ENCODE assay signal across 8 mouse cellular contexts in genomic region chr12:100201838-100202237, GRCm38 (mm10). TPM values are rescaled to one million over a fixed set of nuclear protein-coding genes. Genes with fewer than 3 reads are reported as not detected.
A peak's percentile ranks its signal among the peaks of the same experiment; 100 is the strongest.
DNase-seq lines count a peak whose midpoint lies in the region; ATAC-seq and TF ChIP-seq lines count a peak whose summit lies in the region.

No protein-coding gene starts in this region.

- peaks cover 34% of the 10 kb centered on the region for H3K4me1 ChIP-seq in embryonic facial prominence, embryonic 13.5 days
- peaks cover 10% of the 10 kb centered on the region for H3K4me1 ChIP-seq in heart, adult 2 months (ENCODE audit: control insufficient read depth, insufficient read depth, low read length)
- peaks cover 5% of the 10 kb centered on the region; the same call in 1 of the 2 replicates for H3K4me1 ChIP-seq in kidney, adult 2 months (ENCODE audit: control insufficient read depth, insufficient read depth, low read length)
- peaks cover 33% of the 10 kb centered on the region for H3K4me1 ChIP-seq in limb, embryonic 13.5 days
- H3K4me1 ChIP-seq in midbrain, embryonic 15.5 days = peaks cover 35% of the 10 kb centered on the region

- peak overlapping the region; percentile 94 for H3K4me2 ChIP-seq in embryonic facial prominence, embryonic 13.5 days
- peak overlapping the region; percentile 96 for H3K4me2 ChIP-seq in limb, embryonic 13.5 days (replicated peaks)
- H3K4me2 ChIP-seq in midbrain, embryonic 15.5 days = peak overlapping the region; percentile 75

- peaks cover 8% of the 10 kb centered on the region for H3K79me2 ChIP-seq in heart, adult 2 months (replicated peaks; ENCODE audit: control insufficient read depth, insufficient read depth, low read length)

- no peaks in the 10 kb centered on the region for H3K27me3 ChIP-seq in embryonic facial prominence, embryonic 13.5 days
- no peaks in the 10 kb centered on the region for H3K27me3 ChIP-seq in heart, adult 2 months (ENCODE audit: control insufficient read depth, insufficient read depth, low read length)
- H3K27me3 ChIP-seq in kidney, adult 2 months (replicated peaks; ENCODE audit: control insufficient read depth, insufficient read depth, low read length) = no peaks in the 10 kb centered on the region
- no peaks in the 10 kb centered on the region for H3K27me3 ChIP-seq in limb, embryonic 13.5 days
- H3K27me3 ChIP-seq in midbrain, embryonic 15.5 days (replicated peaks) = no peaks in the 10 kb centered on the region

- no peaks in the 10 kb centered on the region for H3K9me3 ChIP-seq in embryonic facial prominence, embryonic 13.5 days
- H3K9me3 ChIP-seq in limb, embryonic 13.5 days = no peaks in the 10 kb centered on the region
- no peaks in the 10 kb centered on the region for H3K9me3 ChIP-seq in midbrain, embryonic 15.5 days

- TF ChIP-seq EP300 in heart, adult 2 months (IDR thresholded peaks at IDR 0.05; ENCODE audit: insufficient read depth, low read depth, low read length) = peak; percentile 98

- H3K9ac ChIP-seq in embryonic facial prominence, embryonic 13.5 days = no peak overlapping the region; the same call in 1 of the 2 replicates
- no peak overlapping the region for H3K9ac ChIP-seq in heart, adult 2 months (ENCODE audit: low read depth, low read length)
- no peak overlapping the region for H3K9ac ChIP-seq in limb, embryonic 13.5 days
- H3K9ac ChIP-seq in midbrain, embryonic 15.5 days = peak overlapping the region; percentile 97; the same call in 1 of the 2 replicates

- no peak overlapping the region for H3K27ac ChIP-seq in embryonic facial prominence, embryonic 13.5 days
- peak overlapping the region; percentile 96 for H3K27ac ChIP-seq in heart, adult 2 months
- no peak overlapping the region for H3K27ac ChIP-seq in kidney, adult 2 months (ENCODE audit: insufficient read depth, low read depth, low read length)
- H3K27ac ChIP-seq in limb, embryonic 13.5 days = no peak overlapping the region
- H3K27ac ChIP-seq in midbrain, embryonic 15.5 days = peak overlapping the region; percentile 70

- H3K4me3 ChIP-seq in embryonic facial prominence, embryonic 13.5 days = peak overlapping the region; percentile 85
- H3K4me3 ChIP-seq in heart, adult 2 months = peak overlapping the region; percentile 94
- no peak overlapping the region for H3K4me3 ChIP-seq in kidney, adult 2 months (ENCODE audit: insufficient read depth, low read depth, low read length)
- peak overlapping the region; percentile 99 for H3K4me3 ChIP-seq in limb, embryonic 13.5 days
- H3K4me3 ChIP-seq in midbrain, embryonic 15.5 days = peak overlapping the region; percentile 96

- DNase-seq in 416B (ENCODE audit: low read depth) = peak; percentile 98
- DNase-seq in adrenal gland, postnatal 4 days (ENCODE audit: low spot score in 2 of 2) = peak; percentile 65 to 81
- peak; percentile 89 to 93 for DNase-seq in heart, adult 2 months
- DNase-seq in kidney, adult 2 months = peak; percentile 97
- DNase-seq in spleen, adult 18-20 months = peak; percentile 80 to 85

- peak; percentile 29; the same call in 1 of the 2 replicates for TF ChIP-seq POLR2A in heart, adult 2 months (IDR thresholded peaks at IDR 0.05; ENCODE audit: insufficient read depth, low read depth, low read length)
- TF ChIP-seq POLR2A in kidney, adult 2 months (IDR thresholded peaks at IDR 0.05; ENCODE audit: low read depth, low read length) = no peak

- no peak for TF ChIP-seq CTCF in heart, adult 2 months (IDR thresholded peaks at IDR 0.05)
- TF ChIP-seq CTCF in kidney, adult 2 months (conservative IDR thresholded peaks at IDR 0.05; ENCODE audit: insufficient read depth, insufficient read length, low read depth, low read length) = peak; percentile 100; the same call in 1 of the 2 replicates

- H3K36me3 ChIP-seq in embryonic facial prominence, embryonic 13.5 days = peaks cover 46% of the 10 kb centered on the region
- peaks cover 37% of the 10 kb centered on the region for H3K36me3 ChIP-seq in heart, adult 2 months (ENCODE audit: control insufficient read depth, insufficient read depth, low read length)
- H3K36me3 ChIP-seq in kidney, adult 2 months (ENCODE audit: control insufficient read depth, insufficient read depth, low read length) = peaks cover 12% of the 10 kb centered on the region
- H3K36me3 ChIP-seq in limb, embryonic 13.5 days = peaks cover 37% of the 10 kb centered on the region
- H3K36me3 ChIP-seq in midbrain, embryonic 15.5 days (replicated peaks) = peaks cover 39% of the 10 kb centered on the region

- ATAC-seq in embryonic facial prominence, embryonic 13.5 days (ENCODE audit: insufficient number of reproducible peaks, insufficient read depth, low FRiP score, low TSS enrichment, low read depth) = 0 out of 2 replicates have a peak, but pooled peaks have one; percentile 13
- ATAC-seq in limb, embryonic 13.5 days (ENCODE audit: low FRiP score, low read depth) = peak; percentile 52; the same call in 1 of the 2 replicates
- ATAC-seq in midbrain, embryonic 15.5 days (replicated peaks) = peak; percentile 31

- intact Hi-C loops in heart, adult 2 months (cut with DNase I) = loop anchor here (1.0 to 5.0 kb wide), 5 partner anchors 73 to 325 kb away; no protein-coding TSS in a partner anchor

- WGBS in embryonic facial prominence, embryonic 13.5 days = 1% methylated on average over 13 of the region's 13 CpGs
- under 1% methylated on average over 13 of the region's 13 CpGs for WGBS in heart, adult 2 months
- under 1% methylated on average over 13 of the region's 13 CpGs for WGBS in kidney, adult 2 months
- 1% methylated on average over 13 of the region's 13 CpGs for WGBS in limb, embryonic 13.5 days
- 2% methylated on average over 13 of the region's 13 CpGs for WGBS in midbrain, embryonic 15.5 days

RNA-seq across cellular contexts. Expression of gene Calm1, which starts 2.6 kb away (rescaled TPM):
- total RNA-seq in adrenal gland, postnatal 4 days (2021) = 100 to 1,000 TPM; 373 to 429 TPM
- 1,351 and 1,423 TPM in 2 replicates for polyA plus RNA-seq in embryonic facial prominence, embryonic 13.5 days (2015; fragmentation: Nextera tagmentation; extraction: Ambion mirVana)
- 100 to 1,000 TPM; 224 to 240 TPM for total RNA-seq in heart, adult 2 months (2021)
- polyA plus RNA-seq in heart, adult 2 months (2012; rRNA removed) = 99.2 and 105 TPM in 2 replicates
- polyA plus RNA-seq in kidney, adult 2 months (2012; rRNA removed) = 133 and 185 TPM in 2 replicates
- polyA plus RNA-seq in limb, embryonic 13.5 days (2015; fragmentation: Nextera tagmentation; extraction: Ambion mirVana) = 1,164 and 1,190 TPM in 2 replicates
- 2,307 and 2,436 TPM in 2 replicates for polyA plus RNA-seq in midbrain, embryonic 15.5 days (2015; fragmentation: Nextera tagmentation; extraction: Ambion mirVana)

RNA-seq across cellular contexts. Expression of gene Nrde2, which starts 42.4 kb away (rescaled TPM):
- total RNA-seq in adrenal gland, postnatal 4 days (2021) = 10 to 100 TPM; 30.7 to 32.5 TPM
- 14.9 and 15.2 TPM in 2 replicates for polyA plus RNA-seq in embryonic facial prominence, embryonic 13.5 days (2015; fragmentation: Nextera tagmentation; extraction: Ambion mirVana)
- total RNA-seq in heart, adult 2 months (2021) = 10 to 100 TPM in 1 of 2 experiments, 1 to 10 TPM in 1; 7.9 to 11.0 TPM
- polyA plus RNA-seq in heart, adult 2 months (2012; rRNA removed) = 5.1 and 6.9 TPM in 2 replicates
- 8.3 TPM in 2 replicates for polyA plus RNA-seq in kidney, adult 2 months (2012; rRNA removed)
- 15.2 and 15.5 TPM in 2 replicates for polyA plus RNA-seq in limb, embryonic 13.5 days (2015; fragmentation: Nextera tagmentation; extraction: Ambion mirVana)
- polyA plus RNA-seq in midbrain, embryonic 15.5 days (2015; fragmentation: Nextera tagmentation; extraction: Ambion mirVana) = 12.2 and 14.1 TPM in 2 replicates

Comparison
In these comparisons a context has a peak if more than half of its experiments do, and no peak if none do; other contexts are left out.
1. H3K27ac ChIP-seq: peak in heart, adult 2 months (single experiment) and midbrain, embryonic 15.5 days (single experiment); none in embryonic facial prominence, embryonic 13.5 days (single experiment), kidney, adult 2 months (single experiment) and limb, embryonic 13.5 days (single experiment).
2. Peak in every context shown above with its lines, with median percentiles within 50 percentile points of each other: DNase-seq, ATAC-seq and H3K4me2 ChIP-seq.